Mouse (Mus musculus) liver, adult (tissue): ENCODE data around the gene Gas2l1.

ENCODE experiments used
- GATA4 ChIP-seq: IDR thresholded peaks from 2 replicates; pipeline ENCODE4 v1.6.1; 2014; ENCODE audit warnings: mild to moderate bottlenecking, low read length; ENCODE audit not compliant: insufficient replicate concordance

The Gas2l1 gene

DNA sequence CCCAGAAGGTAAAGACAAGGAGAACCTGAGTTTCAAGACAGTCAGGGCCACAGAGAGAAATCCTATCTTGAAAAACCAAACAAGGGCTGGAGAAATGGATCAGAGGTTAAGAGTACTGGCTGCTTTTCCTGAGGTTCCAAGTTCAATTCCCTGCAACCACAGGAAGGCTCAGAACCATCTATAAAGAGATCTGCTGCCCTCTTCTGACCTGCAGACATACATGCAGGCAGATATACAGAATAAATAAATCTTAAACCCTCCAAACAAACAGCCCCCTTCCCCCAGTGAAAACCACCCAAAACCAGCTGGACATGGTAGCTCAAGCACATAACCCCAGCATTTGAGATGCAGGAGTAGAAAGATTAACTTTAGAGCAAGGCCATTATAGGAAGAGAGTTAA, 10.6 kb upstream of the Gas2l1 start:
- no peak for TF ChIP-seq GATA4

GRCm38 (mm10) chr11:5074882-5075281, 9.8 kb upstream of the Gas2l1 start:
- TF ChIP-seq GATA4, result no peak

- no peak for TF ChIP-seq GATA4
Measured at GRCm38 (mm10) chr11:5068126-5068971, 3.2 kb upstream of the Gas2l1 start.

DNA sequence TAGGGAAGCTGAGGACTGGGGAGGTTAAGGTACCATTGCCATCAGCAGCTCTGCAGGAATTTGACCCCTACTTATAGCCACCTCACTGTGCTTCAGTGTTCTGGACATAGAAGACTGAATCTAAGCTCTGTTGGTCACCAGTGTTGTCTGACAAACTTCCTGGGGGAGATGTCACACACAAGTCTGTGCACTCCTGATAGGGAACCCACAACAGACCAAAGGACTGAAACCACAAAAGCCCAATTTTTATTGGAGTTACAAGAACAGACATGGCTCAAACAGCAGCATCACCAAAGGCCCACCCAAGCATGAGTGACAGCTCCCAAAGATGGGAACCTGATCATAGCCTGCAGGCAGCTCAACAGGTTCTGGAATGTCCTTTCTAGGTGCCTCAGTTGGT, 1.9 kb upstream of the Gas2l1 start:
- no peak for TF ChIP-seq GATA4

DNA sequence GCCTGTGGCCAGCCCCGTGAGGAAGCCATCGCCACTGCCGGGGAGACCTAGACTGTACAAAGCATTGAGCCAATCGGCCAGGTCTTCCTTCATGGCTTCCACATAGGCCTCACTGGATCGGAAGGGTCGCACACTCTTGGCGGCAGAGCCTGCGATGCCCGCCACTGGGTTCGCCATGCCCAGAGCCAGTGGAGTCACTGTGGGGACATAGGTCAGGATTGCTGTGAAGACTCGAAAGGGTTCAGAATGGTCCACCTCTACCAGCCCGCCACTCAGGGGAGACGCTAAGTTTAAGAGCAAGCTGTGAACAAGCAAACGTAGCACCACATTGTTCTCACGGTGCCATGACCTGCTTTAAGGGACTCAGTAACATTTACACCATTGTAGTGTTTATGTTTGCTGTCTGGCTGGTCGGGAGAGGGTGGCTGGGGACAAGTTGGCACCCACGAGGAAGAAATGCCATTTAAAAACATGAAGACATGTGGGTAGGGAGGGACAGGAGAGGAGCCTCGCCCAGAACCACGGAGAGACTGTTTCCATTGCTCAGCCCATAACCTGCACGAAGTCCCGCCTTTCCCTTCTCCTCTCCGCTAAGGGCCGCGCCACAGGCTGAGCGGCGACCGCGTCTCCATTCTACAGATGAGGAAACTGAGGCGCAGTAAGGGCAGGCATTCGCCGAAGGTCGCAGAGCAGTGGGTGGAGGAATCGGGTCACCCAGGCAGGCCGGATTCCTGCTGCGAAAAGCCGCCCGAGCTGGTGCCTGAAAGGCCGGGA, 658 bp downstream of the Gas2l1 start:
- no peak for TF ChIP-seq GATA4

DNA sequence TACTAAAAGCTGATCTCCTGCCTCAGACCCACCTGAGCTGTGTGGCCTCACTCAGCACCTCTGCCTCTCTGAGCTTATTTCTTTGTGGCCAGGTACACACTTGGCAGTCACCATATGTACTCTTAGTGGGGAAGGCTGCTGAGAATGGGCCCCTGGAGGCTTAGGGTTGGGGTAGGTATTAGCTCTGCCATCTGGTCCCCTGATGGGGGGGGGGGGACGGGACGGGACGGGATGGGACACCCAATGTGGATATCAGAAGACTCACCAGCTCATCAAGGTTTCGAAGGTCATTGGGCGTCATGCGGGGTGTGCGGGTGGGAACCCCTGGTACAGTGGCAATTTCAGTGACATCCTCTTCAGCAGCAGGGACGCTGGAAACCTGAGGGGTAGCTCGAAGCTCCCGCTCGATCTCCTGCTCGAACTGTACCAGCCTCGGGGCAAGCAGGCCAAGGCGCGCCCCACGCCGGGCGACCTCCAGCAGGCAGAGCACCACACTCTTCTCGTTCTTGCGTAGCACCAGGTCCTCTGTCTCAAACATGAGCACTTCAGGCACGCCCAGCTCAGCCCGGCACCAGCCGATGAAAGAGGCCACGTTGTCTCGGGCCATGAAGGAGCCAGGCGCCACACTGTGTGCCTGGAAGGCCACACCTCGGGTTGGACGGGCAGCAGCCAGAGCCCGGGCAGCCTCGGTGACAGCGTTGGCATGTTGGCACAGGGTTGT, 1.4 kb downstream of the Gas2l1 start:
- TF ChIP-seq GATA4, result no peak

DNA sequence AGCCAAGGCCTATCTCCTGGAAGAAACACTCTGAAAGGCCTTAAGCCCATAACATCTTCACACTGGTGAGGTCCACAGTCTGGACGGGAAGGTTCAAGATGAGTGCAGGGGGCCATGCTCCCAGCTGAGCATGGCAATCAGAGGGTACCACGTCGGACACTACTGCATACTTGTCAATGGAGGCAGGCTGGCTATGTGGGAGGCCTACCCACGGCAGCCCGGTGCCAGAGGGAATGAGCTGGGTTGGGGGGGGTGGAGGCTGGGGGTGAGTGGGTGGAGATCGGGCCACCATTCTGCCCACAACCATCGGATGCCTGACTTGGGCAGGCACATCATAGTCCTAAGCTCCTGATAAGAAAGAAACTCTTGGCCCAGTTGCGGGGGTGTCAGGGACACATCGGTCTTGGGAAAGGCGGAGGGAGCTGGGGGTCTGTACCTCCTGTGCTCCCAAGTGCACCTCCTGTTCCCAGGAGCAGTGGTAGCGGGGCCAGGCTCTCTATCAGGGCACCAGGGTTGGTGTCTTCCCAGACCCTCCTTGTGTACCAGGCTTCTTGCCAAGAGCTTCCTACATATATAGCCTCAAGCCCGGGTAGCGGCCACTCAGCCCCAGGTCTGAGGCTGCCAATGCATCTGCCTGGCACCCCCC, 2.1 kb downstream of the Gas2l1 start:
- no peak for TF ChIP-seq GATA4

DNA sequence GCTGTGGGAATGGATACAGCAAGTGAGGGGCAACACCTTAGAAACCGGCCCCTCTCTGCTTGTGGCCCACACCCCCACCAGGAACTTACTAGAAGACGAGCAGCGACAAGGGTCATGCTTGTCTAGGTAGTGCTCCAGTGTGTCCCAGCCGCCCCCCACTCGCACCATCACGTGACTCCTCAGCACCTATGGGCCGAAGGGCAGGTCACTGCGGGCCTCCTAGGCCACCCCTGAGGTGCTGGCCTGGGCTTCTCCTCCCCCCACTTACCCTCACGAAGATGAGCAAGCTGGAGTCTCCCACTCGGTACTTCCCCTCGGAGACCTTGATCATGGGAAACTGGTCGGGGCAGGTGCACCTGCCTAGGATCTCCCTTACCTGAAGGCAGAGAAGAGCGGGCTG, 2.8 kb downstream of the Gas2l1 start:
- no peak for TF ChIP-seq GATA4

DNA sequence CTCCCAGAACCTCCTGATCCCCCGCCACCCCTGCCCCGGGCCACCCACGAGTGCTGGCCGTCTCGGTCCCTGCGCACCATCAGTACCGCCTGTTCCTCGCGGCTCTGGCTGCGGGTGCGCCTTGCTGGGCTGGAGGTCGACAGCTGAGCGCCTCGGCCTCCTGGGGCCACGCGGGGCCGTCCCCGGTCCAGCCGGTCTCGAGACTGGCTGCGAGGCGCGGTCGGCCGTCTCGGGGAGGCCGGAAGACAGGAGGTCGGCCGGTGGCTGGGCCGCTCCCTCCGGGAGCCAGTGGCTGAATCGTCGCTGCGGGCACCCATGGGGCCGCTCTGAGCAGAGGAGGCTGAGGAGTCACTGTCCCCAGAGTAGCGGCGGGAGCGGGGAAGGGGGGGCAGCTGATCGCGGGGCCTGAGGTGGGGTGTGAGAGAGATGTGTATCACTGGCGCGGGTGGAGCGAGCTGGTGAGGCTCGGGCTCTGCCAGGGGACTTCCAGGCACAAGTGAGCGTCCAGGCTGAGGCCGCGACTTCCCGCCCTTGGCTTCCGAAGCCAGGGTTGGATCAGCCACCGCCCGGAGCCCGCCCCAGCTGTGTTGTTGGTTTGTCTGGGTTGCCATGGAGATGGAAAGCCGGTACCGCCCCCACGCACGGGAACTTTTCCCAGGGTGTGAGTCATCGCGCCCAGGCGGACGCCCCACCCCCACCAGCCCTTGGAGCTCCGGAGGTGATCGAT, 3.6 kb downstream of the Gas2l1 start:
- peak; percentile 23; the same call in 1 of the 2 replicates for TF ChIP-seq GATA4

- no peak for TF ChIP-seq GATA4
Measured at GRCm38 (mm10) chr11:5060756-5061412, 4.2 kb downstream of the Gas2l1 start.

DNA sequence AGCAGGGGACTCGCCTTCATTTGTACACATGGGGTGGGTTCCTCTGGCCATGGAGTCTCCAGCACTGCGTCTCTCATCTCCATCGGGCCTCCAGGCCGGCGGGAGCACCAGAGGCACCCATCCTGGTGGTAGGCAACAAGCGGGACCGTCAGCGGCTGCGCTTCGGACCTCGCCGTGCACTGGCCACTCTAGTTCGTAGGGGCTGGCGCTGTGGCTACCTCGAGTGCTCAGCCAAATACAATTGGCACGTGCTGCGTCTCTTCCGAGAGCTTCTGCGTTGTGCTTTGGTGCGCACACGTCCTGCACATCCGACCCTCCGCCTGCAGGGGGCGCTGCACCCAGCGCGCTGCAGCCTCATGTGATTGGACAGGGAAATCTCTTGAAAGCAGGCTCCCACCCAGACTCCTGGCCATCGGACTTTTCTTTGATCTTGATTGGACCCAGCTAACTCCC, 5.4 kb downstream of the Gas2l1 start:
- TF ChIP-seq GATA4, result no peak

GRCm38 (mm10) chr11:5059230-5059629, 5.9 kb downstream of the Gas2l1 start:
- no peak for TF ChIP-seq GATA4

- TF ChIP-seq GATA4, result no peak
Measured at GRCm38 (mm10) chr11:5058783-5059182, 6.3 kb downstream of the Gas2l1 start.
